Mouse (Mus musculus) heart, postnatal 10 days (tissue): ENCODE results near the gene Zfp94. TPM values are rescaled to one million over a fixed set of nuclear protein-coding genes. Genes with fewer than 3 reads are reported as not detected.

Experiments used
- DNase-seq, 2 experiments: peaks; one replicate each; pipeline ENCODE4 v3.0.0; 2021
- intact Hi-C: fragments of 180-260 bp; cut with DNase I; formaldehyde crosslinking; loops from one replicate; pipeline ENCODE4 v1.15.1; 2025
- total RNA-seq, 2 experiments: library from RNA; stranded (reverse); gene quantifications; 2 replicates each; pipeline ENCODE4 v1.2.3; 2021

Zfp94 gene
- total RNA-seq, 2 experiments from 2014 or later, result 2.2 to 2.5 TPM

- intact Hi-C loops, result no loop called here
- no peak for DNase-seq
Measured at GRCm38 (mm10) chr7:24322593-24322992, 6.1 kb upstream of the Zfp94 start.

GRCm38 (mm10) chr7:24318942-24319341 is 2.5 kb upstream of the Zfp94 start:
- DNase-seq, result no peak
- intact Hi-C loops, result loop anchor here (10.0 kb wide), 2 partner anchors 64 to 184 kb away; partner anchors contain the start of genes Zfp108 and Zfp235

DNA sequence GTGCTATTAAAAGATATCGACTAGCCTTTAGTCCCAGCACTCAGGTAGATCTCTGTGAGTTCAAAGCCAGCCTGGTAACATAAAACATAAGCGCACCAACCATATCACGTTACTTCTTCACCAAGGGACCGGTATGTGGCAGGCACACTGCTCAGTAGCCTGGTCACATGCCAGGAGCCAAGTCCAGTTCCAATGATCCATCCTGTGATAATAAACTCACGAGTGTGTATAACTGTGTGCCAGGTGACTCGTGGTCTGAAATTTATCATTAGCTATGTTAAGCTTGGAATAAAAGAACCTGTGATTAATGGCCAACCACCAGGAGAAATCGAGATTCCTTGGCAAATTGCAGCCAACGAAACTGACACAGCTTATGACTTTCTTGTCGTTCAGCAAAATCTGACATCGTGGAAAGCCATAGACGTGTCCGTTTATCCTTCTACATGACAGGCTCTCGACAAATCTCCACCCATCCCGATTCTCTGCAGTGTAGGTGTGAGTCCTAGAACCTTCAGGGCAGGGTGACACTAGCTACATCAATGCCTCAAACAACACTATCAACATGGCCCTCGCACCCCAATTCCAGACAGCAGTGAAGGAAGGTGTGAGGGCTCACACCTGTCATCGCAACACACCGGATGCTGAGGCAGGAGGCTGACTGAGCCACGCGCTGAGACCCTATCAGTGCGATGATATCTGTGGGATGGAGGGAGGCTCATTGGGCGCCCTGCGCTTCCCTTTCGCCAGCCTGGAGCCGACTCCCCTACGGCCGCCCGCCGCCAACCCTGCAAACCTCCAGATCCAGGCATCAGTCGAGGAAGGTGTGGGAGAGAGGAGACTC is 520 bp downstream of the Zfp94 start:
- no peak for DNase-seq
- intact Hi-C loops, result loop anchor here (2.0 to 10.0 kb wide), 3 partner anchors 61 to 235 kb away; partner anchors contain the start of genes Zfp108, Zfp180 and Zfp235

GRCm38 (mm10) chr7:24300771-24301282 is 15.6 kb downstream of the Zfp94 start, which contains the start of gene Zfp61:
TSS of gene Zfp61 (minus strand) at chr7:24301232.
- DNase-seq, result peak; percentile 22 to 25
- intact Hi-C loops, result no loop called here

DNA sequence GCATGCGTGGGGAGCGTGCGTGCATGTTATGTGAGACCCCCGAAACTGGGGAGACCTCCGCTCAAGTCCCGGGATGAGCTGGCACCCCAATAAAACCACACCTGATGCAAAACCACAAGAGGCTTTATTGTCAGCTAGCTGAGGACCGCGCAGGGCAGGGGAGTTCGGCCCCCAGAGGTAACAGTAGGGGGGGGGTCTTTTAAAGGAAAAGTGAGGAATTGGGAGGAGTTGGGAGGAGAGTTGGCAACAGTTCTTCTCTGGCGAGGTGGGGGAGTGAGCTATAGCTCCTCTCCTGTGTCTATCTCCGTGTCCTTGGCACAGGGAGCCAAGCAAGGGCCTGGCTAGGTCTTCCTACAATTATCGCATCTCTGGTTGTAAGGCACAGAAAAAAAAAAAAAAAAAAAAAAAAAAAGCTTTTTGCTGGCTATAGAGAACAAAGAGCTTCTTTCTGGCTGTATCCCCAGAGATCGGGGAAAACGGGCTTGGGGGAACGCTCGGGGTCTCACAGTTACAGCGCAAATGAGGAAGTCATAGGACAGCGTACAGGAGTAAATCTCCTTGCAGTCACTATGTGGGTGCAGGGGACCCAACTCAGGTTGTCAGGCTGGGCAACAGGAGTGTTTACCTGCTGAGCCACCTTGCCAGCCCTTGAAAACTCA is 16.5 kb downstream of the Zfp94 start:
- intact Hi-C loops, result loop anchor here (2.0 kb wide), 1 partner anchor 331 kb away; no protein-coding TSS in a partner anchor
- peak; percentile 3 to 23 for DNase-seq

- intact Hi-C loops, result loop anchor here (2.0 kb wide), 1 partner anchor 330 kb away; no protein-coding TSS in a partner anchor
- DNase-seq, result peak; percentile 82 to 83
Measured at GRCm38 (mm10) chr7:24298973-24299708, 17.3 kb downstream of the Zfp94 start.

- intact Hi-C loops, result loop anchor here (2.0 kb wide), 1 partner anchor 330 kb away; no protein-coding TSS in a partner anchor
- DNase-seq, result no peak
Measured at GRCm38 (mm10) chr7:24298635-24298972, 17.9 kb downstream of the Zfp94 start.

DNA sequence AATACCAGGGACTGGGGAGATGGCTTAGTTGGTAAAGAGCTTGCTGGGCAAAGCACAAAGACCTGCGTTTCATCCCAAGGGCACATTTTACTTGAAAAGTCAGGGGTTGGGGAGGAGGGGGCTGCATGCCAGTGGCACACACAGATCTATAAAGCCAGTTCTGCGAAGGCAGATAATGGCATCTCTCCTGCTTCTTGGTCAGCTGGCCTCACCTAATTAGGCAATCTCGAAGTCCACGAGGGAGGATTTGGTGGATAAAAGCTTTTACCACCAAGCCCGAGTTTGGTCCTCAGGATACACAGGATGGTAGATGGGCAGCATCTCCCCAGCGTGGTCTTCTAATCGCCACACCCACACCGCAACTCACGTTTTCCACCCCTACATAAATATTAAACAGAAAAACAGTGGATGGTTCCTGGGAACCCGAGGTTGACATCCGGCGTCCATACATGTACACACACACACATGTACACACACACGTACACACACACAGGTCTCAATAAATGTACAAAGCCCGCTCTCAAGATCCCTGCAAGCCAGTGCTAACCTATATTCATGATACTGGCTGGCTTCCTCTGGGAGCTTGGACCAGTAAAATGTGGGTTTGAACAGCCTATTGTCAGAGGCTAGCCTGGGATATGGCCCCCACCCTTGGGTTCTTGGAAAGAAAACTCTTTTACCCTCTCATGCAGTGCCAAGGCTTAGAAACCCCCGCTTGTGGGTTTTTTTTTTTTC is 18.9 kb downstream of the Zfp94 start:
- intact Hi-C loops, result loop anchor here (2.0 kb wide), 1 partner anchor 329 kb away; no protein-coding TSS in a partner anchor

DNA sequence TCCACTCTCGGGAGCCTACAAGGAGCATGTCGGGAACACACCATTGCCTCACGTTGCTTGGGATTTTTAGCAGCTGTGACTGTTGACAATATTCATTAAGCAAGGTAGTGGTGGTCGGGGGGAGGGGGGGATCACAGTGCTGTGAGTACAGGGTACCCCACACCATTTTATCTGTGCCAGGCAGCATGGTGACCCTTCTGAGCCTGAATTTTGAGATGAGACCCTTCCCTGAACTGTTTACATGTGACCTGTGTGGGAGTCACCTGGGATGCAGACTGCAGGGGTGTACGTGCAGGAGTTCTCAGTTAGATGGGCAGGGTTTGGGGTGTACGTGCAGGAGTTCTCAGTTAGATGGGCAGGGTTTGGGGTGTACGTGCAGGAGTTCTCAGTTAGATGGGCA is 20.1 kb downstream of the Zfp94 start:
- no peak for DNase-seq
- intact Hi-C loops, result no loop called here

More for the DNA sequence above, 18.9 kb downstream of the Zfp94 start:
- DNase-seq, result no peak

- intact Hi-C loops, result no loop called here
- no peak for DNase-seq
Measured at GRCm38 (mm10) chr7:24295376-24295775, 21.1 kb downstream of the Zfp94 start.

DNA sequence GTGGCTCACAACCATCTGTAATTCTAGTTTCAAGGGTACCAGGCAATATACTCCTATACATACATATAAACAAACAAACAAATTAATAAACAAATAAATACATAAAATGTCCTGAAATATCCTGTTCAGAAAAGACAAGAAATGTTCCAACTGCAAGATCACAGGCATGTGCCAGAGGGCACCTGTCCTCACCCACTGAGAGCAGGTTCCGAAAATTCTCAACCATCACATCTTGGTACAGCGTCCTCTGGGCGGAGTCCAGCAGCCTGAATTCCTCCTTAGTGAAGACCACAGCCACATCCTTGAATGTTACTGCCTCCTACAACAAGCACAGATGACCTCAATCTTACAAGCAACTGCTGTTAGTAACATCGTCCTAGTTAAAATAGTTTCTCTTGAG is 21.7 kb downstream of the Zfp94 start:
- no peak for DNase-seq
- intact Hi-C loops, result no loop called here

DNA sequence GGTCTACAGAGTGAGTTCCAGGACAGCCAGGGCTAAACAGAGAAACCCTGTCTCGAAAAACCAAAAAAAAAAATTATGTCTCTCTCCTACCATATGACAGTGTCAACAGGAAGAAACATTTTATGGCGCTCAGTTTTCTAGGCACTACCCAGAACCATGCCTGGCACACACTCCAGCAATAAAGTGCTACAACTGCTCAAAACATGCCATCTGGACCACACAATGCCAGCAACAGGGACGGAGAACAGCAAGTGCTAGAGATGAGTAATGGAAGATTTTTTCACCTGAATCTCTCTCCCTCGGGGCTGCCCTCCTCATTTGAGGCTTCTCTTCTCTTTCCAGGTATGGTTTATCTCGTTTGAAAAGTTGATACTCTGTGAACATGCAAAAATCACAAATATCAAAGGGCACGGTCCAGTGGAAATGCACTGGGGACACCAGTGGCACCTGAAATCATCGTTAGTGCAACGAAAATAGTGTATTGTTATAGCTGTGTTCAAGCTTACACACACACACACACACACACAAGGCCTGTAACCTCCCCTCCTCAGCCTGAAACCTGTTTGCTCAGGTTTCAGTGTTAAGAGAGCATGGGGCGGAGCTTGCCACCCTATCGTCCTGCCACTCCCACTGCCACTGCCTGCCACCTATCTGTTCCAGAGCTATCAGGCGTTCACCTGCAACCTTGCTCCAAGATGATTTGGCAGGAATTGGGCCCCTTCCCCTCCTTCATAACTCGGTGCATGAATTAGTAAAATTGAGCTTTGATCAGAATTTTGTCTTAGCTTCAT is 23.2 kb downstream of the Zfp94 start:
- intact Hi-C loops, result no loop called here
- no peak for DNase-seq

- intact Hi-C loops, result no loop called here
- DNase-seq, result no peak
Measured at GRCm38 (mm10) chr7:24291387-24292090, 24.9 kb downstream of the Zfp94 start.

DNA sequence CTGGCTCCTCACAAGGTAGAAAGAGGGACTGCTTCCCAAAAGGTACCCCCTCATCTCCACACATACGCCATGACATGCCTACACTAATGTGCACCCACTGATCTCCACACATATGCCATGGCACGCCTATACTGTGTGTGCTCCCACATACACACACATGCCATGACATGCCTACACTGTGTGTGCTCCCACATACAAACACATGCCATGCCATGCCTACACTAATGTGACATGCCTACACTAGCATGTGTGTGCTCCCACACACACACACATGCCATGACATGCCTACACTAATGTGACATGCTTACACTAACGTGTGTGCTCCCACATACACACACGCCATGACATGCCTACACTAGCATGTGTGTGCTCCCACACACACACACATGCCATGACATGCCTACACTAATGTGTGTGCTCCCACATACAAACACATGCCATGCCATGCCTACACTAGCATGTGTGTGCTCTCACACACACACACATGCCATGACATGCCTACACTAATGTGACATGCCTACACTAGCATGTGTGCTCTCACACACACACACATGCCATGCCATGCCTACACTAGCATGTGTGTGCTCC is 26.3 kb downstream of the Zfp94 start:
- no peak for DNase-seq
- intact Hi-C loops, result no loop called here

- intact Hi-C loops, result no loop called here
- DNase-seq, result no peak
Measured at GRCm38 (mm10) chr7:24288512-24288911, 28.0 kb downstream of the Zfp94 start.

DNA sequence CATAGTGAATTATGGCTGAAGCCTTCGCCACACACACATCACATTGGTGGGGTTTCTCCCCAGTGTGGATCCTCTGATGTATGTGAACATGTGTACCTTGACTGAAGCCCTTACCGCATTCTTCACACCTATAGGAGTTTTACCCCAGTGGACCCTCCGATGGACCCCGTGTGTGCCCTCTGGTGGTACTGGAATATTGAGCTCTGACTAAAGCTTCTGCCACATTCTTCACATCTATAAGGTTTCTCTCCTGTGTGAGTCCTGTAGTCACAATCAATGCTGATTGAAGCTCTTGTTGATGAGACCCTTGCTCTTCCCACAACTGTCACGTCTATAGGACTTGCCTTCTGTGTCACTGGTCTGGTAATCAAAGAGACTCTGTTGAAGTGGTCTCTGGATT is 28.8 kb downstream of the Zfp94 start:
- no peak for DNase-seq
- intact Hi-C loops, result no loop called here

- DNase-seq, result no peak
- intact Hi-C loops, result no loop called here
Measured at GRCm38 (mm10) chr7:24286916-24287315, 29.6 kb downstream of the Zfp94 start.

DNA sequence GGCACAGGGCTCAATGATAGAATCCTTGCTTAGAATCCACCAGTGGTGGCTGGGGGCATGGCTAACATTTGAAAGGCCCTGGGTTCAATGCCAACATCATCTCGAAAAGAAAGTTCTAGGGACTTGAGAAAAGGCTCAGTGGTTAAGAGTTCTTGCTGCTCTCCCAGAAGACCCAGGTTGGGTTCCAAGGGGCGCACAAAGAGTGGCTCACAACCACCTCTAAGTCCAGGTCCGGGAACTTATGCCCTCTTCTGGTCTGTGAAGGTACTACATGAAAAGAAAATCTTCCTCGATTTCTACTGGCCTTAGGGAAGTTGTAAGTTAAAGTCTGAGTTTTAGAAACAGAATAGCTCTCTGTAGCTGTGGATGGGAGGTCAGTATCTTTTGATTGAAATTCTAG is 30.4 kb downstream of the Zfp94 start:
- intact Hi-C loops, result no loop called here
- no peak for DNase-seq

DNA sequence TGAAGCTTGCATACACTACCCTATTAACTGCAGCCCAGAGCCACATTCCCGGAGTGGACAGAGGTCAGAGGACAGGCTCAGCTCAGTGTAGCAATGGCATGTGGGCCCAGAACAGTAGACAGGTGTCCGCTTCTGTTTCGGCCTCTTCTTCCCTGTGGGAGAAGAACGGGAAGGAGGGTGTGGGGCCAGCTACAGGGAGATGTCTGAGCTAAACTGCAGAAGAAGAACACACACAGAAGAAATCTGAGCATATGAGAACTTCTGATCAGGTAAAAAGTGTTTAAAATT is 35.7 kb downstream of the Zfp94 start:
- no peak for DNase-seq
- intact Hi-C loops, result no loop called here
